Mouse (Mus musculus): ENCODE measurements around the gene Arhgap10. TPM values are rescaled to one million over a fixed set of nuclear protein-coding genes. Genes with fewer than 3 reads are reported as not detected.

Gene Arhgap10
- polyA plus RNA-seq, 1 experiment from 2014 or later, result 19.7 TPM

- Histone ChIP-seq H3K4me3 (ENCODE audit: low read depth, low read length) (no peak overlapping the region), H3K4me1 (replicated peaks; ENCODE audit: control insufficient read depth, insufficient read depth, low read length) (no peaks in the 10 kb centered on the region)
- WGBS, result 94% methylated on average over 10 of the region's 10 CpGs
These were observed 207.2 kb downstream of the Arhgap10 start for GRCm38 (mm10) chr8:77310541-77310940.

GRCm38 (mm10) chr8:77310026-77310425 is 207.7 kb downstream of the Arhgap10 start:
- peaks cover 4% of the 10 kb centered on the region; the same call in 1 of the 2 replicates for H3K36me3 ChIP-seq (ENCODE audit: control insufficient read depth, insufficient read depth)
- H3K4me2 ChIP-seq (replicated peaks; ENCODE audit: low read depth), result no peak overlapping the region
- ATAC-seq, result no peak
- no peak overlapping the region for H3K9ac ChIP-seq (ENCODE audit: low read depth, low read length)
- WGBS, result 93% methylated on average over 8 of the region's 8 CpGs
- no peak overlapping the region for H3K4me3 ChIP-seq (ENCODE audit: low read depth, low read length)
- H3K9me3 ChIP-seq (ENCODE audit: control insufficient read depth), result no peaks in the 10 kb centered on the region
- H3K4me1 ChIP-seq (replicated peaks; ENCODE audit: control insufficient read depth, insufficient read depth, low read length), result no peaks in the 10 kb centered on the region
- H3K27ac ChIP-seq (ENCODE audit: low read depth, low read length), result no peak overlapping the region
- TF ChIP-seq CTCF (IDR thresholded peaks at IDR 0.05; ENCODE audit: low read depth), result no peak
- no peaks in the 10 kb centered on the region for H3K27me3 ChIP-seq (replicated peaks; ENCODE audit: control insufficient read depth, insufficient read depth, low read length)

More at GRCm38 (mm10) chr8:77310541-77310940, 207.2 kb downstream of the Arhgap10 start:
- Histone ChIP-seq H3K27ac (ENCODE audit: low read depth, low read length) (no peak overlapping the region), H3K4me2 (replicated peaks; ENCODE audit: low read depth) (no peak overlapping the region), H3K27me3 (replicated peaks; ENCODE audit: control insufficient read depth, insufficient read depth, low read length) (no peaks in the 10 kb centered on the region), H3K9me3 (ENCODE audit: control insufficient read depth) (no peaks in the 10 kb centered on the region), H3K9ac (ENCODE audit: low read depth, low read length) (no peak overlapping the region), H3K36me3 (ENCODE audit: control insufficient read depth, insufficient read depth) (peaks cover 4% of the 10 kb centered on the region; the same call in 1 of the 2 replicates)
- TF ChIP-seq CTCF (IDR thresholded peaks at IDR 0.05; ENCODE audit: low read depth), result no peak
- ATAC-seq, result no peak

- no peaks in the 10 kb centered on the region; the same call in 1 of the 2 replicates for H3K36me3 ChIP-seq (ENCODE audit: control insufficient read depth, insufficient read depth)
These were observed 223.2 kb downstream of the Arhgap10 start for GRCm38 (mm10) chr8:77294599-77294998.

DNA sequence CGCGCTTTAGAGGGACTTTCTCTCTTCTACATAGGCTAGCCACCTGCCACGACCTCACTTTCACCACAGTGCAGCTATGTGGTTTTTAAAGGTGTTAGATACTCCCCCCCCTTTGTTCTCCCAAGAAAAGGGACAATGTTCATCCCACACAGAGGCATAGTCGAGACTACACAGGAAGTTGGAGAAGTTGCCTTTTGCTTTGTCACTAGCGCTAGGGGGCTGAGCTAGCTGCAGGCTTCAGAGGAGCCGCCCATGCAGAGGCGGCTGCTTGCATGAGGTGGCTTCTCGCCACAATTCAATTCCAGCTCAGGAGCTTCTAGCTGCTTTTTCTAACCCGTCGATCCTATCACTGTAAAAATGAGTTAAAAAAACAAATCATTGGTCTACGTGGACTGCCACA is 225.1 kb downstream of the Arhgap10 start:
- no peak overlapping the region for H3K9ac ChIP-seq (ENCODE audit: low read depth, low read length)
- no peaks in the 10 kb centered on the region for H3K27me3 ChIP-seq (replicated peaks; ENCODE audit: control insufficient read depth, insufficient read depth, low read length)
- no peak for ATAC-seq
- TF ChIP-seq CTCF (IDR thresholded peaks at IDR 0.05; ENCODE audit: low read depth), result no peak
- no peak overlapping the region for H3K4me3 ChIP-seq (ENCODE audit: low read depth, low read length)
- no peak overlapping the region for H3K27ac ChIP-seq (ENCODE audit: low read depth, low read length)
- H3K4me2 ChIP-seq (replicated peaks; ENCODE audit: low read depth), result no peak overlapping the region
- H3K36me3 ChIP-seq (ENCODE audit: control insufficient read depth, insufficient read depth), result no peaks in the 10 kb centered on the region; the same call in 1 of the 2 replicates
- no peaks in the 10 kb centered on the region for H3K9me3 ChIP-seq (ENCODE audit: control insufficient read depth)
- WGBS, result 87% methylated on average over 11 of the region's 11 CpGs
- H3K4me1 ChIP-seq (replicated peaks; ENCODE audit: control insufficient read depth, insufficient read depth, low read length), result no peaks in the 10 kb centered on the region

More at GRCm38 (mm10) chr8:77294599-77294998, 223.2 kb downstream of the Arhgap10 start:
- H3K4me2 ChIP-seq (replicated peaks; ENCODE audit: low read depth), result no peak overlapping the region
- H3K27me3 ChIP-seq (replicated peaks; ENCODE audit: control insufficient read depth, insufficient read depth, low read length), result no peaks in the 10 kb centered on the region
- no peak for ATAC-seq
- no peak overlapping the region for H3K27ac ChIP-seq (ENCODE audit: low read depth, low read length)
- 94% methylated on average over 11 of the region's 11 CpGs for WGBS
- H3K9me3 ChIP-seq (ENCODE audit: control insufficient read depth), result no peaks in the 10 kb centered on the region
- no peaks in the 10 kb centered on the region for H3K4me1 ChIP-seq (replicated peaks; ENCODE audit: control insufficient read depth, insufficient read depth, low read length)
- no peak for TF ChIP-seq CTCF (IDR thresholded peaks at IDR 0.05; ENCODE audit: low read depth)
- H3K4me3 ChIP-seq (ENCODE audit: low read depth, low read length), result no peak overlapping the region
- no peak overlapping the region for H3K9ac ChIP-seq (ENCODE audit: low read depth, low read length)

DNA sequence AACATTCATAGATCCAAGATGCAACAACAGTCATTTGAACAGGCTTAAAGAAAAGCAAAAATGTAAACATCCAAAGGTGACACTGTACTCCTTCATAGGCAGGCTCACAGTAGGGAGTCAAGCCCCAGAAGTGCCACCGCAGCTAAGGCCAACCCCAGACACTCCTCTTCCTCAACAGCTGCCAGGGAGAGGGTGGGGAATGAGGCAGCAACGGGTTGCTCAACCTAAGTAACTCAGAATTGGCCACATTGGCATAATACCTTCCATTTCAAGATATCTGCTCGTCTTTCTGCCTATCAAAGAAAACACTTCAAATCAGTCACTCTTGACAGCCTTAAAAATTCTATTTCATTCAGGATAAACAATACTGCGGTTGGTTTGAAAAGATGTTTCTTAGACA is 225.6 kb downstream of the Arhgap10 start:
- Histone ChIP-seq H3K9me3 (ENCODE audit: control insufficient read depth) (no peaks in the 10 kb centered on the region), H3K27me3 (replicated peaks; ENCODE audit: control insufficient read depth, insufficient read depth, low read length) (no peaks in the 10 kb centered on the region), H3K4me1 (replicated peaks; ENCODE audit: control insufficient read depth, insufficient read depth, low read length) (no peaks in the 10 kb centered on the region), H3K4me2 (replicated peaks; ENCODE audit: low read depth) (no peak overlapping the region), H3K36me3 (ENCODE audit: control insufficient read depth, insufficient read depth) (no peaks in the 10 kb centered on the region; the same call in 1 of the 2 replicates), H3K27ac (ENCODE audit: low read depth, low read length) (no peak overlapping the region), H3K4me3 (ENCODE audit: low read depth, low read length) (no peak overlapping the region), H3K9ac (ENCODE audit: low read depth, low read length) (no peak overlapping the region)
- no peak for TF ChIP-seq CTCF (IDR thresholded peaks at IDR 0.05; ENCODE audit: low read depth)
- ATAC-seq, result no peak
- WGBS, result 79% methylated on average over 4 of the region's 4 CpGs

- Histone ChIP-seq H3K27me3 (replicated peaks; ENCODE audit: control insufficient read depth, insufficient read depth, low read length) (no peaks in the 10 kb centered on the region), H3K4me3 (ENCODE audit: low read depth, low read length) (no peak overlapping the region), H3K9me3 (ENCODE audit: control insufficient read depth) (no peaks in the 10 kb centered on the region), H3K9ac (ENCODE audit: low read depth, low read length) (no peak overlapping the region), H3K36me3 (ENCODE audit: control insufficient read depth, insufficient read depth) (no peaks in the 10 kb centered on the region), H3K4me1 (replicated peaks; ENCODE audit: control insufficient read depth, insufficient read depth, low read length) (no peaks in the 10 kb centered on the region), H3K4me2 (replicated peaks; ENCODE audit: low read depth) (no peak overlapping the region), H3K27ac (ENCODE audit: low read depth, low read length) (no peak overlapping the region)
- ATAC-seq, result no peak
- no peak for TF ChIP-seq CTCF (IDR thresholded peaks at IDR 0.05; ENCODE audit: low read depth)
- 91% methylated on average over 12 of the region's 12 CpGs for WGBS
These were observed 229.3 kb downstream of the Arhgap10 start for GRCm38 (mm10) chr8:77288492-77288891.

DNA sequence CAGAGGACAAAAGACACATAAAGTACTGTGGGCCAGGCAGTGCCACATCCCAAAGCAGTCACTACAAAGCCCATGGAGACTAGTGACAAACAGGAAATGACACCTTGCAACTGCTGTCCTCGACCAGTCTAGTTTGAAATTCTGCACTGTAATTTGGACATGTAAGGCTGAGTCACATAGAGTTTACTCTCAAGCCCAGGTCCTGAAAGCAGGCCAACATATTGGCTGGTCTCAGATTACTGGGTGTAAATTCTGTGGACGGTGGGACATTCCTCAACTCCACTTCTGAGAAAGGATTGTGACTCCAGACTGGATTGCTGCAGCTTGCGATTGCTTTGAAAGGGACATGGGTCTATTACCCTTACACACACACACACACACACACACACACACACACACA is 229.7 kb downstream of the Arhgap10 start:
- H3K4me2 ChIP-seq (replicated peaks; ENCODE audit: low read depth), result no peak overlapping the region
- H3K27me3 ChIP-seq (replicated peaks; ENCODE audit: control insufficient read depth, insufficient read depth, low read length), result no peaks in the 10 kb centered on the region
- ATAC-seq, result no peak
- no peak for TF ChIP-seq CTCF (IDR thresholded peaks at IDR 0.05; ENCODE audit: low read depth)
- no peak overlapping the region for H3K27ac ChIP-seq (ENCODE audit: low read depth, low read length)
- H3K36me3 ChIP-seq (ENCODE audit: control insufficient read depth, insufficient read depth), result no peaks in the 10 kb centered on the region
- 77% methylated on average over 3 of the region's 3 CpGs for WGBS
- no peak overlapping the region for H3K4me3 ChIP-seq (ENCODE audit: low read depth, low read length)
- no peaks in the 10 kb centered on the region for H3K4me1 ChIP-seq (replicated peaks; ENCODE audit: control insufficient read depth, insufficient read depth, low read length)
- no peak overlapping the region for H3K9ac ChIP-seq (ENCODE audit: low read depth, low read length)
- no peaks in the 10 kb centered on the region for H3K9me3 ChIP-seq (ENCODE audit: control insufficient read depth)
